Mouse (Mus musculus) G1E (cell line): Measurements from ENCODE around the gene Abcd3.

Experiments
- CTCF ChIP-seq: IDR thresholded peaks from 2 replicates; pipeline ENCODE4 v1.5.1; 2012; ENCODE audit warnings: low read depth, low read length, inconsistent platforms, mixed read lengths
- GATA1 ChIP-seq: IDR thresholded peaks from 2 replicates; pipeline ENCODE4 v1.6.1; 2012; ENCODE audit warnings: borderline replicate concordance, low read length, inconsistent platforms, mixed read lengths
- POLR2AphosphoS5 ChIP-seq: IDR thresholded peaks from 2 replicates; pipeline ENCODE4 v1.6.1; 2012; ENCODE audit warnings: low read depth, low read length, inconsistent platforms; ENCODE audit not compliant: insufficient replicate concordance
- TAL1 ChIP-seq: conservative IDR thresholded peaks from 2 replicates; pipeline ENCODE4 v1.6.1; 2012; ENCODE audit warnings: low read depth, low read length, inconsistent platforms, mixed read lengths

GRCm38 (mm10) chr3:121856131-121856530, 41.0 kb upstream of the Abcd3 start:
- no peak for TF ChIP-seq CTCF
- TF ChIP-seq TAL1: no peak
- TF ChIP-seq GATA1: no peak
- TF ChIP-seq POLR2AphosphoS5: no peak
